8 mouse cellular contexts compared by ENCODE assay signal in the genomic region with DNA sequence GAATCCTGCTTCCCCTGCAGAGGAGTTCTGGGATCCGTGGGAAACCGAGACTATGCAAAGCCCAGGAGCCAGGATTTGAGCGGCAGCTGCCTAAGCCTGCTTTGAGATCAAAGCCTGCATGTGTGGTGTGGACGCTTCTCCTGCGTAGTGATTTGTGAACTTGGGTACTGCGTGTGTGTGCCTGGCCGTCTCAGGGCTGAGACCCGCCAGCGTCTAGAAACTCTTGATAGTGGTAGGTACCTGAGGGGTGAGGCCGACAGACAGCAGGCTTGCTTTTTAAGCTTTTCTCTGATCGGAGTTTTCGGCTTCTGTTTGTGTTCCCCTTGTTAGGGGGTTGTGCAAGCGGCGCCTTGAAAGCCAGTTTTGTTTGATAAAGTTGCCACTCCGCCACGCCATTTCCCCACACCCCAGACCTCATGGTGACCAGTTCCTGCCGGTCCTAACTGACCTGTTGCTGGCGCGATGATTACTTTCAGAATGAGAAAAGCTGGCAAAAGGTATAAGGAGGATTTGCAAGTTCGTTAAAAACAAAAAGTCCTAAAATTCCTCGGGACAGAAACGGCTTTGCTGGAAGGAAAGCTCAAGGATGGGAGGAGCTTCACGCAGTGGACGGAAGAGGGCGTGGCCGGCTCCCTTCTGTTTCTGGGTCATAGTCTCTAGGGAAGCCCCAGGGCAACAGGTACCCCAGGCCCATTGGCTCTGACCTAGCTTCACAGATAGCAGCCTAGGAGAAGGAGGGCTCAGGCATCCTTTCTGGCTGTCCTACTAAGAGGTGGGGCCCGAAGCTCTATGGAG. TPM values are rescaled to one million over a fixed set of nuclear protein-coding genes. Genes with fewer than 3 reads are reported as not detected.
DNase-seq lines count a peak whose midpoint lies in the region; ATAC-seq and TF ChIP-seq lines count a peak whose summit lies in the region.

No protein-coding gene starts in this region.

- peak overlapping the region; percentile 87 for H3K4me3 ChIP-seq in G1E (ENCODE audit: low read depth, low read length)
- peak overlapping the region; percentile 68 for H3K4me3 ChIP-seq in brown adipose tissue, adult 24 weeks (ENCODE audit: insufficient read depth, low read depth, low read length)
- peak overlapping the region; percentile 60 for H3K4me3 ChIP-seq in intestine, postnatal 0 days (ENCODE audit: low read depth, low read length)
- H3K4me3 ChIP-seq in lung, embryonic 14.5 days (ENCODE audit: low read depth, low read length) = peak overlapping the region; percentile 58
- peak overlapping the region; percentile 13 for H3K4me3 ChIP-seq in olfactory bulb, adult 2 months (ENCODE audit: insufficient read depth, low read depth, low read length)

- no peak for TF ChIP-seq POLR2A in olfactory bulb, adult 2 months (IDR thresholded peaks at IDR 0.05; ENCODE audit: insufficient read depth, low read depth, low read length)

- no peaks in the 10 kb centered on the region for H3K27me3 ChIP-seq in G1E (ENCODE audit: insufficient read depth, low read length)
- no peaks in the 10 kb centered on the region for H3K27me3 ChIP-seq in intestine, postnatal 0 days (replicated peaks; ENCODE audit: control insufficient read depth, insufficient read depth, low read length)
- H3K27me3 ChIP-seq in lung, embryonic 14.5 days (ENCODE audit: insufficient read depth, low read length) = no peaks in the 10 kb centered on the region

- H3K36me3 ChIP-seq in G1E (replicated peaks) = peaks cover 12% of the 10 kb centered on the region
- H3K36me3 ChIP-seq in intestine, postnatal 0 days (ENCODE audit: control insufficient read depth, insufficient read depth) = no peaks in the 10 kb centered on the region
- H3K36me3 ChIP-seq in lung, embryonic 14.5 days (ENCODE audit: insufficient read depth) = no peaks in the 10 kb centered on the region

- 2% methylated on average over 27 of the region's 27 CpGs for WGBS in intestine, postnatal 0 days
- 2% methylated on average over 27 of the region's 27 CpGs for WGBS in lung, embryonic 14.5 days
- whole genome bisulfite sequencing in olfactory bulb, adult 2 months = 5% methylated on average over 27 of the region's 27 CpGs

- peak; percentile 37 for DNase-seq in G1E (ENCODE audit: low spot score)
- DNase-seq in lung, embryonic 14.5 days = peak; percentile 77
- no peak for DNase-seq in frontal cortex, postnatal 14 days (ENCODE audit: low spot score in 2 of 2)
- DNase-seq in cerebellum, adult 11-12 months = no peak

- peak overlapping the region; percentile 55 for H3K9ac ChIP-seq in intestine, postnatal 0 days (ENCODE audit: low read depth, low read length)
- peak overlapping the region; percentile 59 for H3K9ac ChIP-seq in lung, embryonic 14.5 days

- TF ChIP-seq CTCF in G1E (IDR thresholded peaks at IDR 0.05; ENCODE audit: low read depth, low read length) = no peak
- TF ChIP-seq CTCF in intestine, postnatal 0 days (IDR thresholded peaks at IDR 0.05; ENCODE audit: low read depth) = peak; percentile 31; the same call in 1 of the 2 replicates
- 0 out of 2 replicates have a peak, but pooled peaks have one; percentile 2 for TF ChIP-seq CTCF in lung, embryonic 14.5 days (IDR thresholded peaks at IDR 0.05; ENCODE audit: low read depth)
- TF ChIP-seq CTCF in olfactory bulb, adult 2 months (IDR thresholded peaks at IDR 0.05; ENCODE audit: insufficient read depth, low read depth, low read length) = no peak

- peak overlapping the region; percentile 99 for H3K4me2 ChIP-seq in intestine, postnatal 0 days (replicated peaks; ENCODE audit: low read depth)
- H3K4me2 ChIP-seq in lung, embryonic 14.5 days = peak overlapping the region; percentile 100

- H3K27ac ChIP-seq in brown adipose tissue, adult 24 weeks (replicated peaks; ENCODE audit: low read depth, low read length) = peak overlapping the region; percentile 48
- peak overlapping the region; percentile 57 for H3K27ac ChIP-seq in intestine, postnatal 0 days (ENCODE audit: low read depth, low read length)
- peak overlapping the region; percentile 51; the same call in 1 of the 2 replicates for H3K27ac ChIP-seq in lung, embryonic 14.5 days (ENCODE audit: low read depth)
- no peak overlapping the region for H3K27ac ChIP-seq in olfactory bulb, adult 2 months (ENCODE audit: insufficient read depth, low read depth, low read length)

- no peak for ATAC-seq in G1E (ENCODE audit: extremely low read depth, insufficient number of reproducible peaks, low FRiP score, poor library complexity, severe bottlenecking)
- peak; percentile 38 for ATAC-seq in granulocyte monocyte progenitor cell, adult 5-6 weeks (replicated peaks; ENCODE audit: poor library complexity, severe bottlenecking)
- ATAC-seq in intestine, postnatal 0 days = peak; percentile 23
- ATAC-seq in lung, embryonic 14.5 days (ENCODE audit: insufficient read depth) = peak; percentile 47

- H3K9me3 ChIP-seq in G1E (replicated peaks) = no peaks in the 10 kb centered on the region
- no peaks in the 10 kb centered on the region for H3K9me3 ChIP-seq in intestine, postnatal 0 days (ENCODE audit: control insufficient read depth)
- no peaks in the 10 kb centered on the region for H3K9me3 ChIP-seq in lung, embryonic 14.5 days (ENCODE audit: low read depth, low read length)

- H3K4me1 ChIP-seq in G1E (ENCODE audit: insufficient read depth, low read depth, low read length) = peaks cover 61% of the 10 kb centered on the region
- peaks cover 24% of the 10 kb centered on the region for H3K4me1 ChIP-seq in brown adipose tissue, adult 24 weeks (ENCODE audit: control insufficient read depth, insufficient read depth, insufficient read length, low read length)
- no peaks in the 10 kb centered on the region for H3K4me1 ChIP-seq in intestine, postnatal 0 days (replicated peaks; ENCODE audit: control insufficient read depth, insufficient read depth, low read length)
- H3K4me1 ChIP-seq in lung, embryonic 14.5 days (ENCODE audit: insufficient read depth) = peaks cover 11% of the 10 kb centered on the region
- peaks cover 14% of the 10 kb centered on the region; the same call in 1 of the 2 replicates for H3K4me1 ChIP-seq in olfactory bulb, adult 2 months (ENCODE audit: control insufficient read depth, insufficient read depth, low read length)

RNA-seq across cellular contexts. Expression of a gene that starts 0.5 kb away (rescaled TPM):
- total RNA-seq in G1E (2014; fragmentation: Nextera tagmentation) (8.5 and 17.7 TPM in 2 replicates), G1E (2017) (13.4 and 14.0 TPM in 2 replicates)
- polyA plus RNA-seq in G1E (2012) = 17.1 and 20.2 TPM in 2 replicates
- 29.1 and 29.6 TPM in 2 replicates for polyA plus RNA-seq in brown adipose tissue, adult 24 weeks (2012; ENCODE audit: insufficient read depth, insufficient read length, missing spikeins)
- total RNA-seq in granulocyte monocyte progenitor cell, adult 5-6 weeks (2014; fragmentation: Nextera tagmentation) = 10.8 and 15.3 TPM in 2 replicates
- 14.8 and 21.1 TPM in 2 replicates for total RNA-seq in granulocyte monocyte progenitor cell, adult 5-6 weeks (2017)
- 15.9 and 16.8 TPM in 2 replicates for polyA plus RNA-seq in intestine, postnatal 0 days (2015; fragmentation: Nextera tagmentation; extraction: Ambion mirVana)
- polyA plus RNA-seq in lung, embryonic 14.5 days (2014; fragmentation: Nextera tagmentation; extraction: Ambion mirVana) = 38.8 and 43.1 TPM in 2 replicates
- polyA plus RNA-seq in olfactory bulb, adult 2 months (2012; ENCODE audit: insufficient read depth, insufficient read length, low replicate concordance, missing spikeins) = not detected in 2 replicates

RNA-seq across cellular contexts. Expression of a gene that starts 0.7 kb away (rescaled TPM):
- total RNA-seq in G1E (2014; fragmentation: Nextera tagmentation) = 13.5 and 31.8 TPM in 2 replicates
- 50.5 and 63.3 TPM in 2 replicates for total RNA-seq in G1E (2017)
- 108 and 114 TPM in 2 replicates for polyA plus RNA-seq in G1E (2012)
- 723 and 770 TPM in 2 replicates for polyA plus RNA-seq in brown adipose tissue, adult 24 weeks (2012; ENCODE audit: insufficient read depth, insufficient read length, missing spikeins)
- 204 and 312 TPM in 2 replicates for total RNA-seq in granulocyte monocyte progenitor cell, adult 5-6 weeks (2014; fragmentation: Nextera tagmentation)
- total RNA-seq in granulocyte monocyte progenitor cell, adult 5-6 weeks (2017) = 119 and 155 TPM in 2 replicates
- 105 and 118 TPM in 2 replicates for polyA plus RNA-seq in intestine, postnatal 0 days (2015; fragmentation: Nextera tagmentation; extraction: Ambion mirVana)
- polyA plus RNA-seq in lung, embryonic 14.5 days (2014; fragmentation: Nextera tagmentation; extraction: Ambion mirVana) = 76.9 and 83.9 TPM in 2 replicates
- not detected in 2 replicates for polyA plus RNA-seq in olfactory bulb, adult 2 months (2012; ENCODE audit: insufficient read depth, insufficient read length, low replicate concordance, missing spikeins)

RNA-seq across cellular contexts. Expression of a gene that starts 30.9 kb away (rescaled TPM):
- total RNA-seq in G1E (2014; fragmentation: Nextera tagmentation) = 50.4 and 59.4 TPM in 2 replicates
- 15.5 and 17.0 TPM in 2 replicates for total RNA-seq in G1E (2017)
- 128 and 181 TPM in 2 replicates for polyA plus RNA-seq in G1E (2012)
- polyA plus RNA-seq in brown adipose tissue, adult 24 weeks (2012; ENCODE audit: insufficient read depth, insufficient read length, missing spikeins) = 7.0 and 7.7 TPM in 2 replicates
- total RNA-seq in granulocyte monocyte progenitor cell, adult 5-6 weeks (2014; fragmentation: Nextera tagmentation) = 15.1 and 23.6 TPM in 2 replicates
- total RNA-seq in granulocyte monocyte progenitor cell, adult 5-6 weeks (2017) = 9.7 and 10.1 TPM in 2 replicates
- polyA plus RNA-seq in intestine, postnatal 0 days (2015; fragmentation: Nextera tagmentation; extraction: Ambion mirVana) = 14.1 and 14.7 TPM in 2 replicates
- polyA plus RNA-seq in lung, embryonic 14.5 days (2014; fragmentation: Nextera tagmentation; extraction: Ambion mirVana) = 40.1 and 43.5 TPM in 2 replicates
- not detected in 2 replicates for polyA plus RNA-seq in olfactory bulb, adult 2 months (2012; ENCODE audit: insufficient read depth, insufficient read length, low replicate concordance, missing spikeins)

RNA-seq across cellular contexts. Expression of a gene that starts 37.4 kb away (rescaled TPM):
- total RNA-seq in G1E (2014; fragmentation: Nextera tagmentation) = not detected in 2 replicates
- total RNA-seq in G1E (2017) = not detected in 2 replicates
- polyA plus RNA-seq in G1E (2012) = not detected in 2 replicates
- polyA plus RNA-seq in brown adipose tissue, adult 24 weeks (2012; ENCODE audit: insufficient read depth, insufficient read length, missing spikeins) = 4.1 TPM in 1 of 2 replicates, not detected in the other
- not detected in 2 replicates for total RNA-seq in granulocyte monocyte progenitor cell, adult 5-6 weeks (2014; fragmentation: Nextera tagmentation)
- not detected in 2 replicates for total RNA-seq in granulocyte monocyte progenitor cell, adult 5-6 weeks (2017)
- polyA plus RNA-seq in intestine, postnatal 0 days (2015; fragmentation: Nextera tagmentation; extraction: Ambion mirVana) = 4.6 TPM in 2 replicates
- polyA plus RNA-seq in lung, embryonic 14.5 days (2014; fragmentation: Nextera tagmentation; extraction: Ambion mirVana) = 12.1 and 14.2 TPM in 2 replicates
- not detected in 2 replicates for polyA plus RNA-seq in olfactory bulb, adult 2 months (2012; ENCODE audit: insufficient read depth, insufficient read length, low replicate concordance, missing spikeins)

RNA-seq across cellular contexts. Expression of a gene that starts 53.4 kb away (rescaled TPM):
- total RNA-seq in G1E (2014; fragmentation: Nextera tagmentation) (12.3 and 15.7 TPM in 2 replicates), G1E (2017) (5.6 and 6.5 TPM in 2 replicates)
- polyA plus RNA-seq in G1E (2012) = 2.0 and 2.3 TPM in 2 replicates
- polyA plus RNA-seq in brown adipose tissue, adult 24 weeks (2012; ENCODE audit: insufficient read depth, insufficient read length, missing spikeins) = 6.0 and 7.2 TPM in 2 replicates
- 5.3 and 9.0 TPM in 2 replicates for total RNA-seq in granulocyte monocyte progenitor cell, adult 5-6 weeks (2014; fragmentation: Nextera tagmentation)
- 2.8 and 4.6 TPM in 2 replicates for total RNA-seq in granulocyte monocyte progenitor cell, adult 5-6 weeks (2017)
- polyA plus RNA-seq in intestine, postnatal 0 days (2015; fragmentation: Nextera tagmentation; extraction: Ambion mirVana) = 6.0 and 7.1 TPM in 2 replicates
- polyA plus RNA-seq in lung, embryonic 14.5 days (2014; fragmentation: Nextera tagmentation; extraction: Ambion mirVana) = 13.8 and 15.1 TPM in 2 replicates
- not detected in 2 replicates for polyA plus RNA-seq in olfactory bulb, adult 2 months (2012; ENCODE audit: insufficient read depth, insufficient read length, low replicate concordance, missing spikeins)

Comparison
In these comparisons a context has a peak if more than half of its experiments do, and no peak if none do; other contexts are left out.
1. DNase-seq: peak in G1E (single experiment) and lung, embryonic 14.5 days (single experiment); none in frontal cortex, postnatal 14 days (0 of 2) and cerebellum, adult 11-12 months (single experiment).
2. H3K4me3 ChIP-seq: peak in every context shown above with its lines; median percentile 87 in G1E; 68 in brown adipose tissue, adult 24 weeks; 60 in intestine, postnatal 0 days; 58 in lung, embryonic 14.5 days; 13 in olfactory bulb, adult 2 months.
3. CTCF ChIP-seq: peak in intestine, postnatal 0 days (single experiment) and lung, embryonic 14.5 days (single experiment); none in G1E (single experiment) and olfactory bulb, adult 2 months (single experiment).
4. RNA of a gene that starts 0.7 kb away (polyA plus RNA-seq): 723 to 770 TPM in brown adipose tissue, adult 24 weeks, 105 to 118 TPM in intestine, postnatal 0 days, 108 to 114 TPM in G1E and 76.9 to 83.9 TPM in lung, embryonic 14.5 days; not detected in olfactory bulb, adult 2 months; every median in the first group is over 10 times any median in the second.